ENCODE assay signal across 15 mouse cellular contexts in genomic region chr1:64496803-64497202, GRCm38 (mm10).
"Had no signal": no experiment of that assay in that cellular context is flagged by ENCODE, and none has a peak within 500 bp of the region (broad histone marks: within the 10 kb centered on the region; RNA-seq: fewer than 3 reads in every experiment).

No protein-coding gene starts in this region.

- H3K4me2 ChIP-seq: neural tube, embryonic 15.5 days; stomach, embryonic 15.5 days had no signal

- H3K27ac ChIP-seq: neural tube, embryonic 15.5 days; stomach, embryonic 15.5 days; stomach, postnatal 0 days had no signal

- H3K4me3 ChIP-seq: neural tube, embryonic 15.5 days; stomach, embryonic 15.5 days had no signal

- DNase-seq: retina, postnatal 1 day; right cerebral cortex, adult 18-20 months; right cerebral cortex, postnatal 14 days; right cerebral cortex, postnatal 25 days; right cerebral cortex, postnatal 4 days; spleen, adult 18-20 months; thymus, adult 18-20 months; thymus, adult 2 months; thymus, postnatal 14 days; thymus, postnatal 25 days; thymus, postnatal 36 days; thymus, postnatal 4 days had no signal

- H3K9ac ChIP-seq: neural tube, embryonic 15.5 days; stomach, embryonic 15.5 days had no signal

- H3K27me3 ChIP-seq: neural tube, embryonic 15.5 days; stomach, embryonic 15.5 days had no signal

- H3K4me1 ChIP-seq: neural tube, embryonic 15.5 days; stomach, embryonic 15.5 days had no signal

- H3K36me3 ChIP-seq: neural tube, embryonic 15.5 days; stomach, embryonic 15.5 days had no signal

- H3K9me3 ChIP-seq: neural tube, embryonic 15.5 days; stomach, embryonic 15.5 days had no signal
